Mouse (Mus musculus): ENCODE data around the gene Msln. TPM values are rescaled to one million over a fixed set of nuclear protein-coding genes. Genes with fewer than 3 reads are reported as not detected.

Gene Msln
- polyA plus RNA-seq, 1 experiment from 2014 or later: 38.7 TPM

Small RNA genes lying within 50 kb of the gene (microRNA-seq; reads per million reads assigned to microRNA genes)
- not detected for gene Gm25083
- gene Mir6966: not detected

Other genes starting within 250 kb of the Msln start
- gene Sox8, start 183.7 kb downstream of the Msln start, polyA plus RNA-seq (2015; fragmentation: Nextera tagmentation; extraction: Ambion mirVana): 0.73 and 1.5 TPM in 2 replicates
- gene Lmf1, start 175.3 kb downstream of the Msln start, polyA plus RNA-seq (2015; fragmentation: Nextera tagmentation; extraction: Ambion mirVana): 33.0 and 34.7 TPM in 2 replicates
- 1.0 and 2.0 TPM in 2 replicates for gene Gng13, start 37.2 kb downstream of the Msln start, polyA plus RNA-seq (2015; fragmentation: Nextera tagmentation; extraction: Ambion mirVana)
- 11.8 and 17.7 TPM in 2 replicates for gene Chtf18, start 27.0 kb downstream of the Msln start, polyA plus RNA-seq (2015; fragmentation: Nextera tagmentation; extraction: Ambion mirVana)
- 10.7 and 15.3 TPM in 2 replicates for gene Rpusd1, start 26.7 kb downstream of the Msln start, polyA plus RNA-seq (2015; fragmentation: Nextera tagmentation; extraction: Ambion mirVana)
- gene Mslnl, start 18.3 kb downstream of the Msln start, polyA plus RNA-seq (2015; fragmentation: Nextera tagmentation; extraction: Ambion mirVana): 0.13 TPM in 1 of 2 replicates, not detected in the other
- 31.5 and 32.4 TPM in 2 replicates for gene Narfl, start 19.4 kb upstream of the Msln start, polyA plus RNA-seq (2015; fragmentation: Nextera tagmentation; extraction: Ambion mirVana)
- 44.7 and 57.1 TPM in 2 replicates for gene Haghl, start 31.3 kb upstream of the Msln start, polyA plus RNA-seq (2015; fragmentation: Nextera tagmentation; extraction: Ambion mirVana)
- 0.13 and 0.23 TPM in 2 replicates for gene Ccdc78, start 32.2 kb upstream of the Msln start, polyA plus RNA-seq (2015; fragmentation: Nextera tagmentation; extraction: Ambion mirVana)
- 56.8 and 70.2 TPM in 2 replicates for gene Fam173a, start 38.5 kb upstream of the Msln start, polyA plus RNA-seq (2015; fragmentation: Nextera tagmentation; extraction: Ambion mirVana)
- gene AC134908.4, start 41.3 kb upstream of the Msln start, polyA plus RNA-seq (2015; fragmentation: Nextera tagmentation; extraction: Ambion mirVana): 0.50 TPM in 1 of 2 replicates, not detected in the other
- gene Metrn, start 42.8 kb upstream of the Msln start, polyA plus RNA-seq (2015; fragmentation: Nextera tagmentation; extraction: Ambion mirVana): 21.2 and 29.2 TPM in 2 replicates
- 0.78 and 1.2 TPM in 2 replicates for gene Fbxl16, start 54.7 kb upstream of the Msln start, polyA plus RNA-seq (2015; fragmentation: Nextera tagmentation; extraction: Ambion mirVana)
- gene Wdr24, start 69.2 kb upstream of the Msln start, polyA plus RNA-seq (2015; fragmentation: Nextera tagmentation; extraction: Ambion mirVana): 12.7 and 19.8 TPM in 2 replicates
- gene Jmjd8, start 74.5 kb upstream of the Msln start, polyA plus RNA-seq (2015; fragmentation: Nextera tagmentation; extraction: Ambion mirVana): 30.9 and 36.6 TPM in 2 replicates
- gene Stub1, start 79.0 kb upstream of the Msln start, polyA plus RNA-seq (2015; fragmentation: Nextera tagmentation; extraction: Ambion mirVana): 251 and 301 TPM in 2 replicates
- 1.4 and 1.7 TPM in 2 replicates for gene Rhbdl1, start 82.9 kb upstream of the Msln start, polyA plus RNA-seq (2015; fragmentation: Nextera tagmentation; extraction: Ambion mirVana)
- 1.7 and 3.0 TPM in 2 replicates for gene Gm20683, start 87.4 kb upstream of the Msln start, polyA plus RNA-seq (2015; fragmentation: Nextera tagmentation; extraction: Ambion mirVana)
- 24.2 and 26.1 TPM in 2 replicates for gene Rhot2, start 90.5 kb upstream of the Msln start, polyA plus RNA-seq (2015; fragmentation: Nextera tagmentation; extraction: Ambion mirVana)
- gene Wdr90, start 107.1 kb upstream of the Msln start, polyA plus RNA-seq (2015; fragmentation: Nextera tagmentation; extraction: Ambion mirVana): 12.1 and 18.5 TPM in 2 replicates
- 176 and 203 TPM in 2 replicates for gene Mcrip2, start 114.4 kb upstream of the Msln start, polyA plus RNA-seq (2015; fragmentation: Nextera tagmentation; extraction: Ambion mirVana)
- gene Mettl26, start 120.7 kb upstream of the Msln start, polyA plus RNA-seq (2015; fragmentation: Nextera tagmentation; extraction: Ambion mirVana): 29.3 and 35.1 TPM in 2 replicates
- gene Wfikkn1, start 126.5 kb upstream of the Msln start, polyA plus RNA-seq (2015; fragmentation: Nextera tagmentation; extraction: Ambion mirVana): 0.24 and 0.28 TPM in 2 replicates
- 12.1 and 18.0 TPM in 2 replicates for gene Rab40c, start 165.3 kb upstream of the Msln start, polyA plus RNA-seq (2015; fragmentation: Nextera tagmentation; extraction: Ambion mirVana)
- 52.9 and 63.0 TPM in 2 replicates for gene Pigq, start 190.6 kb upstream of the Msln start, polyA plus RNA-seq (2015; fragmentation: Nextera tagmentation; extraction: Ambion mirVana)
- gene Nhlrc4, start 190.6 kb upstream of the Msln start, polyA plus RNA-seq (2015; fragmentation: Nextera tagmentation; extraction: Ambion mirVana): 0.08 and 0.16 TPM in 2 replicates
- gene A930017K11Rik, start 198.2 kb upstream of the Msln start, polyA plus RNA-seq (2015; fragmentation: Nextera tagmentation; extraction: Ambion mirVana): 0.05 TPM in 1 of 2 replicates, not detected in the other
- 9.3 and 13.5 TPM in 2 replicates for gene Capn15, start 231.4 kb upstream of the Msln start, polyA plus RNA-seq (2015; fragmentation: Nextera tagmentation; extraction: Ambion mirVana)